Mouse (Mus musculus): ENCODE data around the gene Fgf10. TPM values are rescaled to one million over a fixed set of nuclear protein-coding genes. Genes with fewer than 3 reads are reported as not detected.

Gene Fgf10
- total and polyA plus RNA-seq, 3 experiments = not detected

GRCm38 (mm10) chr13:118762982-118763381, 93.4 kb downstream of the Fgf10 start:
- in situ Hi-C loops (cut with MboI; ENCODE audit: low pct_ligation_motif_present, low pct_unique_long_range_greater_than_20kb, low sequenced_read_pairs) (no loop called here), dilution Hi-C loops (cut with MboI; ENCODE audit: extremely low pct_ligation_motif_present, extremely low pct_unique_long_range_greater_than_20kb, low sequenced_read_pairs) (no loop called here)
- no peaks in the 10 kb centered on the region for H3K36me3 ChIP-seq (replicated peaks in 1 of 2; ENCODE audit: control insufficient read depth in 1 of 2, insufficient read depth in 1 of 2, low read length in 1 of 2)
- DNase-seq (ENCODE audit: extremely low read depth) = peak; percentile 59
- H3K27me3 ChIP-seq (replicated peaks) = no peaks in the 10 kb centered on the region
- no peak overlapping the region for H3K4me2 ChIP-seq (ENCODE audit: insufficient read depth, low read depth, poor library complexity, severe bottlenecking)
- H3K79me2 ChIP-seq (replicated peaks; ENCODE audit: control insufficient read depth, extremely low read depth, insufficient read depth, poor library complexity, severe bottlenecking) = no peaks in the 10 kb centered on the region
- no peak for TF ChIP-seq ZMIZ1 (IDR thresholded peaks at IDR 0.05; ENCODE audit: low read depth, low read length)
- TF ChIP-seq MAZ (IDR thresholded peaks at IDR 0.05; ENCODE audit: low read depth, low read length) = no peak
- TF ChIP-seq TCF12 (IDR thresholded peaks at IDR 0.05; ENCODE audit: low read depth, low read length) = 0 out of 2 replicates have a peak, but pooled peaks have one; percentile 20
- TF ChIP-seq GABPA (IDR thresholded peaks at IDR 0.05; ENCODE audit: insufficient replicate concordance, low read depth, low read length) = no peak
- no peak for TF ChIP-seq BHLHE40 (IDR thresholded peaks at IDR 0.05; ENCODE audit: low read depth, low read length)
- no peak for TF ChIP-seq USF1 (IDR thresholded peaks at IDR 0.05; ENCODE audit: low read depth, low read length)
- TF ChIP-seq UBTF (IDR thresholded peaks at IDR 0.05; ENCODE audit: low read depth, low read length) = no peak
- peak; percentile 91 for TF ChIP-seq SMC3 (IDR thresholded peaks at IDR 0.05; ENCODE audit: low read depth, low read length)
- TF ChIP-seq TBP (conservative IDR thresholded peaks at IDR 0.05; ENCODE audit: low read depth, low read length) = no peak
- peak; percentile 73 for TF ChIP-seq MYC (IDR thresholded peaks at IDR 0.05; ENCODE audit: low read depth, low read length)
- no peak for TF ChIP-seq CHD1 (IDR thresholded peaks at IDR 0.05; ENCODE audit: low read depth, low read length)
- peak; percentile 18; the same call in 1 of the 2 replicates for TF ChIP-seq NELFE (IDR thresholded peaks at IDR 0.05; ENCODE audit: low read depth, low read length)
- TF ChIP-seq HCFC1 (IDR thresholded peaks at IDR 0.05; ENCODE audit: low read depth, low read length) = no peak
- no peak for TF ChIP-seq POLR2AphosphoS2 (IDR thresholded peaks at IDR 0.05; ENCODE audit: low read depth, low read length)
- TF ChIP-seq MXI1 (IDR thresholded peaks at IDR 0.05; ENCODE audit: low read depth, low read length) = no peak
- no peak for TF ChIP-seq POLR2A (IDR thresholded peaks at IDR 0.05; ENCODE audit: low read depth, low read length)
- TF ChIP-seq CTCF (conservative IDR thresholded peaks at IDR 0.05 in 1 of 2, IDR thresholded peaks at IDR 0.05 in 1 of 2; ENCODE audit: low read depth in 2 of 2, low read length in 2 of 2) = peak; percentile 18 to 85; a peak in 3 of 4 replicates
- TF ChIP-seq EP300 (IDR thresholded peaks at IDR 0.05; ENCODE audit: low read length) = no peak
- 0 out of 2 replicates have a peak, but pooled peaks have one; percentile 50 for TF ChIP-seq MAX (IDR thresholded peaks at IDR 0.05; ENCODE audit: low read length)
- no peak for TF ChIP-seq ELF1 (IDR thresholded peaks at IDR 0.05; ENCODE audit: low read depth, low read length)
- TF ChIP-seq JUN (IDR thresholded peaks at IDR 0.05; ENCODE audit: insufficient read depth, low read depth, low read length) = no peak
- TF ChIP-seq E2F4 (IDR thresholded peaks at IDR 0.05; ENCODE audit: insufficient replicate concordance, low read depth, low read length) = no peak
- no peak for TF ChIP-seq JUND (conservative IDR thresholded peaks at IDR 0.05; ENCODE audit: low read depth, low read length)
- peak; percentile 30; the same call in 1 of the 2 replicates for TF ChIP-seq IRF4 (IDR thresholded peaks at IDR 0.05; ENCODE audit: low read depth, low read length)
- TF ChIP-seq ZKSCAN1 (IDR thresholded peaks at IDR 0.05; ENCODE audit: borderline replicate concordance, low read depth, low read length) = no peak
- TF ChIP-seq RCOR1 (conservative IDR thresholded peaks at IDR 0.05; ENCODE audit: low read depth, low read length) = no peak
- TF ChIP-seq SIN3A (IDR thresholded peaks at IDR 0.05; ENCODE audit: low read length) = 0 out of 2 replicates have a peak, but pooled peaks have one; percentile 39
- no peak for TF ChIP-seq KAT2A (IDR thresholded peaks at IDR 0.05; ENCODE audit: insufficient replicate concordance, low read length)
- TF ChIP-seq MEF2A (IDR thresholded peaks at IDR 0.05; ENCODE audit: borderline replicate concordance, low read depth, low read length) = 0 out of 2 replicates have a peak, but pooled peaks have one; percentile 45
- peak; percentile 84 for TF ChIP-seq RAD21 (IDR thresholded peaks at IDR 0.05; ENCODE audit: low read depth, low read length)
- TF ChIP-seq NRF1 (IDR thresholded peaks at IDR 0.05; ENCODE audit: low read depth, low read length) = 0 out of 2 replicates have a peak, but pooled peaks have one; percentile 10
- TF ChIP-seq USF2 (conservative IDR thresholded peaks at IDR 0.05; ENCODE audit: low read depth, low read length) = no peak
- TF ChIP-seq MAFK (IDR thresholded peaks at IDR 0.05; ENCODE audit: insufficient replicate concordance, low read length) = no peak
- TF ChIP-seq ZNF384 (IDR thresholded peaks at IDR 0.05; ENCODE audit: low read depth, low read length) = no peak
- TF ChIP-seq CHD2 (IDR thresholded peaks at IDR 0.05; ENCODE audit: low read length) = no peak
- TF ChIP-seq ETS1 (conservative IDR thresholded peaks at IDR 0.05; ENCODE audit: low read depth, low read length) = no peak
- peak; percentile 70 for TF ChIP-seq ZC3H11A (IDR thresholded peaks at IDR 0.05; ENCODE audit: low read depth, low read length)
- TF ChIP-seq PAX5 (IDR thresholded peaks at IDR 0.05; ENCODE audit: low read length) = no peak
- no peaks in the 10 kb centered on the region for H3K9me3 ChIP-seq (replicated peaks; ENCODE audit: low read length)
- no peak overlapping the region for H3K4me3 ChIP-seq (replicated peaks in 1 of 3; ENCODE audit: low read depth in 2 of 3, low read length in 2 of 3, poor library complexity in 1 of 3)
- H3K4me1 ChIP-seq (ENCODE audit: control insufficient read depth in 1 of 2, insufficient read depth in 2 of 2) = peaks cover 3 to 5% of the 10 kb centered on the region in 2 experiments; a peak in 3 of 4 replicates
- no peak overlapping the region for H3K27ac ChIP-seq (ENCODE audit: insufficient read depth, low read depth)
- H3K9ac ChIP-seq (ENCODE audit: insufficient read depth, low read depth) = no peak overlapping the region

Measured in CH12.LX (cell line).